Mouse (Mus musculus) ES-Bruce4 (cell line): Measurements from ENCODE around the gene Map3k14.

ENCODE experiments used
- CTCF ChIP-seq: IDR thresholded peaks from one replicate; pipeline ENCODE4 v1.8.1; 2011; ENCODE audit warnings: low read depth, low read length
- POLR2A ChIP-seq: IDR thresholded peaks from one replicate; pipeline ENCODE4 v1.8.1; 2011; ENCODE audit warnings: low read length; ENCODE audit not compliant: insufficient read depth

DNA sequence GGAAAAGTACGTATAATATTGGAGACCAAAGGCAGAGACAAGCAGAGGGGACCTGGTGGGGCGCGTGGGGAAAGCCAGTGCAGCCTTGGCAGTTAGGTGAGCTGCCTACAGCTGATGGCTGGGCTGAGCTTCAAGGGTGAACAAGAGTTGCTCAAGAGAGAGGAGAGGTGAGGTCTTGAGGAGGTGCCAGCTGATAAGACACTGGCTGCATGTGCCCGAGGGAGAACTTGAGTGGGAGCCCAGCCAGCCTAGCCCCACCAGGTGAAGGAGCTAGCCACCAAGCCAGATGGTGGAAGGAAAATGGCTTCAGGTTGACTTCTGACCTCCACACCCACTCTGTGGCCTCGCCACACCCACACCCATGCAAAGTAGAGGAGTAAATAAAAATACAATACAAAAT is 14.9 kb downstream of the Map3k14 start:
- TF ChIP-seq CTCF (no peak), POLR2A (no peak)
